Mouse (Mus musculus) gastrocnemius, postnatal 36 days (tissue): ENCODE data around the gene Med13l. TPM values are rescaled to one million over a fixed set of nuclear protein-coding genes. Genes with fewer than 3 reads are reported as not detected.
A peak's percentile ranks its signal among the peaks of the same experiment; 100 is the strongest.

ENCODE experiments used
- DNase-seq, 2 experiments: peaks; one replicate each; pipeline ENCODE4 v3.0.0; 2022
- intact Hi-C: fragments of 180-260 bp; cut with DNase I; formaldehyde crosslinking; loops from one replicate; pipeline ENCODE4 v1.15.1; 2025
- total RNA-seq, 2 experiments: library from RNA; stranded (reverse); gene quantifications; 2 replicates each; pipeline ENCODE4 v1.2.3; 2021

The Med13l gene
- total RNA-seq, 2 experiments from 2014 or later, result 20.4 to 22.4 TPM

DNA sequence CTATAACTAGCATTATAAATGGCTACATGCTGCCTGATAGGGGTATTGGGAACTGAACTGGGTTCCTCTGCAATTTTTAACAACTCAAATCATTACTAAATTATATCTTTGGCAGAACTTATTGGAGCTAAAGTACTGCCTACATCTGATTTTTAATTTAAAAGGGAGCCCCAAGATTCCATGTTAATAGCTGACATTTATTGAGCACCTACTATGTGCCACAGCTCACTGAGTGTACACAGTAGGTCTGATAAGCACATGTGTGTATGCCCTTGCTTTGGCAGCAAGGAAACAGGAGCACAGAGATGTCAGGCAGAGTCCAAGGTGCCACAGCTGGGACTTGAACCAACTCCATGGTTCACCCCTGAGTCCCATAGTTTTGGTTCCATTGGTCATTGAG is 7.2 kb upstream of the Med13l start:
- no peak for DNase-seq
- intact Hi-C loops, result no loop called here

DNA sequence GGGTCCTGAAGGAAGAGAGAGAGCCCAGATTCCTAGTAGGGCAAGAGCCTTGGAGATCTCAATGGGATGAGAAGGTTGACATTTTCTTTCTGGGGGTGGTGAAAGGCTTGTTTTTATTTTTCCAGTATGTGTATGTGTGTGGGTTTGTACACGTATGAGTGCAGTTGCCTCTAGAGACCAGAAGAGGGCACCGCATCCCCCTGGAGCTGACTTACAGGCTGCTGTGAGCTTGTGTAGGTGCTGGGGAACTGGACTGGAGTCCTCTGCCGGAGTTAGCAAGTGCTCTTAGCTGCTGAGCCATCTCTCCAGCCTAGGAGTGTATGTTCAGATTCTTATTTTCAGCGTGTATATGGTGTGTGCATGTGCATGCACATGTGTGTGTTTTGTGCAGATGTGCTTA is 5.2 kb upstream of the Med13l start:
- DNase-seq, result no peak
- intact Hi-C loops, result loop anchor here (5.0 kb wide), 1 partner anchor 93 kb away; no protein-coding TSS in a partner anchor

DNA sequence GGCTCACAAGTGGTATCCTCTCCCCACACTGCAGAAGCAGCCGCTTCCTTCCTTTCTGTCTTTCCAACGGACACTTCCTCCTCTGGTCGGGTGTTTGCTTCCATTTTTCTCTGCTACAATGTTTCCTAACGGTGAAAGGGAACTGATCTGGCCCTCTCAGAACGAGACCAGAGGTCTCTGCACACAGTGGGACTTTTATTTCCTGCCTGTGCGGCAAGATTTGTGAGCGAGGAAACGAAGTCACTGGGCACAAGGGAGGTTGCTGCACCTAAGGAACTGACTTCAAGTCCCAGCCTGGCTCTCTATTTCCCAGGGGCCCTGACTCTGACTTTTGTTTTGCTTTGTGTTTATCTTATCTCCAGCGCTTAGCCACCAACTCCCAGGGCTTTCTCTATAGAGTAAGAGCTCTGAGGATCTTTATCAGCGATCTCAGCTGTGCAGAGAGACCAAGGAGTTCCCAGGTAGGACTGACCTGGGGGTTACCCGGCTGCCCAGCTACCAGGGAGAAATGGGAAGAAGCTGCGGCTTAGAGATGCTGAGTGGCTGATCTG is 4.0 kb upstream of the Med13l start:
- DNase-seq, result no peak
- intact Hi-C loops, result loop anchor here (2.0 to 5.0 kb wide), 2 partner anchors 94 to 226 kb away; no protein-coding TSS in a partner anchor

DNA sequence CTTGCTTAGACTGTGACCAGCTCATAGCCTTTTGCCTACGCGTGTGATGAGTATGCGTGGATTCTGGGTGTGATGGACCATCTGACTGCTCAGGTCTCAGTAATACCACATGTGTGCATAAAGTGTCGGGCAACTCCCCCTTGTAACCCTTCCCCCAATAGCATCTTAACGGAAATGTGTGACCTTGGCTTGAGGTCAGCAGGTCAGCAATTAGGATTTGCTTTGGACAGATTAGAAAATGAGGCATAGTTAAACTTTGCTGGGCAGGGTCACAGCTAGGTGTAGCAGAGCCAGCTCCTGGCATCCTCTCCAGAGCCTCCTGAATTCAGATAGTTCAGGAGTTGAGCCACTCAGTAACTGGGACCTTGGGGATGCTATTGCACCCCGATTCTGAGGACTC is 1.6 kb upstream of the Med13l start:
- no peak for DNase-seq
- intact Hi-C loops, result loop anchor here (2.0 to 5.0 kb wide), 2 partner anchors 97 to 178 kb away; no protein-coding TSS in a partner anchor

DNA sequence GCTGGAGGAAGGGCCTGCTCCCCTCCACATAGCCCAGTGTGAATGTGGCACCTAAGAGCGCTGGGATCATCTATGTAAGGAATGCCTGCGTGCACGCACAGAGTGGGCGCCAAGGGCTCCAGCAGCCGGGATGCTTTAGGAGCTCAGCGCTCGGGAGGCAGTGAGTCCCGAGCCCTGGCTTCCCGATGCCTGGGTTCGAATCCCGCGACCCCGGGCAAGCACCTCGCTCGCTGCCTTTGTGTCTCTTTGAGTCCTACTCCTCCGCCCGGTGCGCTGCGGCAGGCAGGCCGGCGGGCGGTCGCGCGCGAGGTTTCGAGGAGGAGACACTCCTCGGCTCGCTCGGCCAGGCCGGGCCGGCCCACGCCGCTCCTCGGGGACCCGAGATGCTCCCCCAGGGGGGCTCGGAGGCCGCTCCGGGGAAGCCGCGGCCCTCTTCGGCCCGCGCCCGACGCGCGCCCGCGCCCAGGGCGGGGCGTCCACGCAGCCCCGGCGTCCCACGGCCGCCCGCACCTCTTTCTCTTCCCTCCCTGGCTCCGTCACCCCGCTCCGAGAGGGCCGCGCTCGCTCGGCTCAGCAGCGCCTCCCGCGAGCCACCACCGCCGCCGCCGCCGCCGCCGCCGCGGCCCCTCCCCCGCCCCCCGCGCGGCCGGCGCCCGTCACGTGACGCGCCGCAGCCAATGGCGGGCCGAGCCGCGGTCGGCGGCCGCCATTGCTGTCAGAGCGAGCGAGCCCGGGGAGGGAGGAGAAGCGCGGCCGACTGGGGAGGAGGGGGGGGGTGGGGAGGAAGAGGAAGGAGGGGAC is 695 bp upstream of the Med13l start:
- intact Hi-C loops, result loop anchor here (2.0 to 5.0 kb wide), 3 partner anchors 45 to 179 kb away; no protein-coding TSS in a partner anchor
- peak; percentile 77 to 79 for DNase-seq

DNA sequence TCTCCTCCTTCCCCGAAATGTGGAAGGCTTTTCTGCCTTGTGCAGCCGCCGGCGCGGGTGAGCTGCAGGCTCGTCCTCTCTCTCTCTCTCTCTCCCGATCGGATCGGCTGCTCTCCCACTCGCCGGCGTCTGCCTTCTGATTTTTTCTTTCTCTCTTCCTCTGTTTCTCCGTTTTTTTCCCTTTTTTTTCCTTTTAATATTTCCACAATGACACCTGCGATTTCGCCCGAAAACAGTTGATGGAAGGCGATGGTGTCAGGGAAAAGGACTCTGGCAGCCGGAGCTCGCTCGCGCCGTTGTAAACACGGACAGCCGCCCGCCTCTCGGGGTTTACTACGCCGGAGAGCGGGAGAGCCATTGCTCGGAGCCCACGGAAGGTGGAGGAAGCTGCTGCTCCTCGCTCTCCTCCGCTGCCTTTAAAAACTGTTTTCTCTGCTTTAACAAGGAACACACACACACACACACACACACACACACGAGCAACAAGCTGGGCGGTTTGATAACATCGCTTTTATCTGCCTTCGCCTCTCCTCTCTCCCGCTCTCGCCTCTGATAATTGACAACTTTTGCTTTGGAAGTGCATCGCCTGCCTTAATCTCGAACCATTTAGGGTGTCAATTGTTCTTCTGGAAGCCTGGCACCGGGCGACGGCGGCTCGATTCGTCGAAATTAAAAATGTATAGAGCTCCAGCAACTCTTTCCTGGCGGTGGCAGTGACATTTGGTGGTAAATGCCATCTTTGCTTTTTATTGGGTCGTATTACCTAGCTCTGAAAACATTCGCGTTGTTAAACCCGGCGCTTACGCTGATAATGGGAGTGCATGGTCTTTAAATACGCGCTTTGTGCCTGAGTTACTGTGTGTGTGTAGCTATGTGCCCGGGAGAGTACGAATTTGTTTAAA is 858 bp downstream of the Med13l start:
- intact Hi-C loops, result loop anchor here (2.0 kb wide), 1 partner anchor 47 kb away; no protein-coding TSS in a partner anchor
- DNase-seq, result peak in 1 of 2 experiments; percentile 46

DNA sequence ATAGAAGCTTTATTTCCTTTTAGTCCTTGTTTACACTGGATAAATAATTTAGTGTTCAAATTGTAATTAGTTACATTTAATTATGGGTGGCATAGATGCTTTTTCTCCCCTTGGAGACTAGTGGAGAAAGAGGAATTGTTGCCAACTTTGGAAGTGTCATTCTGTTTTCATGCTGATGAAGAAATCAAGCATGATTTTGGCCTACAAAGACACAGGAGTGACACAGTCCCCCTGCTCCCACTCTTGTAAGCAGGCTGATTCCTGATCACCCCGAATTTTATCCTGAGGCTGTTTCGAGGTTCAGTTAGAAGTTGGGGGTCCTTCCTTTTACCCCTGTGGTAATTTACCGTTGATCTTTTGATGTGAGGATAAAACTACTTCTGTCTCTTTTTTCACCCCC is 1.7 kb downstream of the Med13l start:
- no peak for DNase-seq
- intact Hi-C loops, result no loop called here

DNA sequence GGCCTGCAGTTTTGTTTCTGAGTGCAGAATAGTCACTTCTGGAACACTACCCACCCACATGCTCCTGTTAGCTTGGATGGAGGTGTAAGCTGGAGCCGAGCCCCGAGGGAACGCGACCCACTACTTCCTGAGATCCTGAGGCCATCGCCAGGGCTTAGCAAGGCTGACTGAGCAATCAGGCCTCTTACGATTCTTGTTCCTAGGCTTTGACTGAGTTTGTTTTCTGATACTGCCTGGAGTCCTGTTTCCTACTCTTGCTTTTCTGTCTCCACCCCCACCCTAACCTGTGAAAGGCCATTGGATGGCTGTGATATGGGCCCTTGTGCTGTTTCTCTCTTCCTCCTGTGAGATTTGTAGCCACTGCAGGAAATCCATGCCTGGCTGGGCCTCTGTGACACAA is 3.1 kb downstream of the Med13l start:
- intact Hi-C loops, result no loop called here

DNA sequence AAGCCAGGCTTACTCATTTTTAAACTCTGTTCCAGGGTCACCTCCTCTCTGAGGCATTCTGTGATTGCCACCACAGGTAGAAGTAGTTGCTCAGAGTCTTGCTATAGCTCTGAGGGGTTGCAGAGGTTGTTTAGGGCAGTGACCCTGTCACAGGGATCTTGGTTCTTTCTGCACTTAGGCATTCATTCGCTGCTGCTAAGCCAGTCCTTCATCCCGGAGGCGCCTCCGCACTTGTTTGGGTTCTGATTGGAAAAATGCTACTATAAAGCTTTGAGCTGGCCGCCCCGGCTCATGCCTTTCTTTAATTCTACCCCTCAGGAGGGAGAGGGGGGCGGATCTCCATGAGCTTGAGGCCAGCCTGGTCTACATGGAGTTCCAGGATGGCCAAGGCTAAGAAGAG is 6.9 kb downstream of the Med13l start:
- intact Hi-C loops, result no loop called here
- no peak for DNase-seq

More for the DNA sequence above, 3.1 kb downstream of the Med13l start:
- DNase-seq, result no peak

DNA sequence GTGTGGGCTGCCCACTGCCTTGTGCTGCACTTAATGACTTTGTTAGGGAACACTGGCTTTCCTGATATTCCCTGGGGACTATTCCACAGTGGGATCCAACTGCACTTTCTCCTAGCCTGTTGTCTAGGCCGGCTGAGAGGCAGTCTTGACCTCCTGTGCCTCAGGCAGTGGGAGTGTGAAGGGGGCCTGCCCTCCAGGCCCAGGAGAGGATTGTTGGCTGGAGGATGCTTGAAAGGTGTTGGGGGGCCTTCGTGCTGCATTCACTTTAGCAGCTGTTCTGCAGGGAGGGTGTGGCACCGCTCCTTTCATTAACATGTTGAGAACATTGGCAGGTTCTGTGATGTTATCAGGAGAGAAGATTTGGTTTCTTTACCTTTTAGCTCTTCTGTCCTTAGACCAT is 8.5 kb downstream of the Med13l start:
- no peak for DNase-seq
- intact Hi-C loops, result no loop called here

DNA sequence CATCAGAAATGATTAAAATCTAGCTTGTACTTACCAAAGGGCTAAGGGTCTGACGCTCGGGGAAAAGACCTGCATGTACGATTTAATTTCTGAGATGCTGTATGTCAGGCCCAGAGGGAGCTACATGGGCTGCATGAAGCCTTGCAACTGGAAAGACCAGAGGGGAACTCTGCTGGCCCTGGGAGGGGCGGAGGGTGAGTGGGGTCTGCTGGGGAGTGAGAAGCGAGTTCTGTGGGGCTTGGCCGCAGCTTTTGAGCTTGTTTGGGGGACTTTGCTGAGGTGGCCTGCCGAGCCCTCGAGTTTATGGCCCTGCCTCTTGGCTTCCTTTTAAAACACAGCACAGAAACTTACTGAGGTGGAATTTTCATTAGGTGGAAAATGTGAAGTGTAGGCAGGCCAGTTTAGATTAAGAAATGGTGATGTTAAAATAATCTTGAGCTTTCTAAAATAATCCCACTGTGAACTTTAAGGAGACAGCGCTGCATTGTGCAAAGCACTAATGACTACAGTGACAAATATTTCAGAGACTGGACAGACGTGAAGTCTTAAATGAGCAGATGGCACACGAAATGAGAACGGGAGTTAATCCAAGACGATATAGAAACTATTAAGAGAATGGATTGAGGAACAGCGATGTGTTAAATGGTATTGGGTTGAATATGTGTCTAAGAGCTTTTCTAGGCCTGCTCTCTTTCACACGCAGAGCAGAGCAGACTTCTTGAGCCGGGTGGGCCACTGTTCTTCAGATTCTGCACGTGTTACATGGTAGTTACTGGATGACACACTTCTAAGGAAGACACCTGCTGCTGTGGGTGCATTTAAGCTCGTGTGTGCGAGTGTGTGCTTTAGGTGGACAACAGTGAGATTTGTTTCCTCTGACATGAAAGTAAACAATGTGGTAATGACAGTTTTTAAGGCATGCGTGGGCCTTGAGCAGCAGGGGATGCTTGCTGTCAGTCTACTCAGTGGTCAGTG is 9.4 kb downstream of the Med13l start:
- DNase-seq, result no peak
- intact Hi-C loops, result no loop called here

DNA sequence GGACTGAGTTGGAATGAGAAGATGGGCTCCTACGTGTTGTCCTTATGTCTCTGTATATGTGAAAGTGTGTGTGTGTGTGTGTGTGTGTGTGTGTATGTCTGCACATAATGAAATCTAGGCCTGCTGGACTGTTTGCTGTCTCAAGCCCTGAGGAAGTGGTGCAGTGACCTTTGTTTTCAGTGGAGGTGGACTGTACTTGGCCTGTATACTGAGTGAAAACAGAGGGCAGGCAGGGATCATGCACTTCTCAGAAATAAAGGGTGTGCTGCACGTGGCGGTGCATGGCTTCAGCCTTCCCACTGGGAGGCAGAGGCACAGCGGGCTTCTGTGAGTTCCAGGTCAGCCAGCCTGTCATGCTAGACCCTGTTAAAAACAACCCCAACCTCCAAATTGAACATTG is 11.0 kb downstream of the Med13l start:
- no peak for DNase-seq
- intact Hi-C loops, result no loop called here

DNA sequence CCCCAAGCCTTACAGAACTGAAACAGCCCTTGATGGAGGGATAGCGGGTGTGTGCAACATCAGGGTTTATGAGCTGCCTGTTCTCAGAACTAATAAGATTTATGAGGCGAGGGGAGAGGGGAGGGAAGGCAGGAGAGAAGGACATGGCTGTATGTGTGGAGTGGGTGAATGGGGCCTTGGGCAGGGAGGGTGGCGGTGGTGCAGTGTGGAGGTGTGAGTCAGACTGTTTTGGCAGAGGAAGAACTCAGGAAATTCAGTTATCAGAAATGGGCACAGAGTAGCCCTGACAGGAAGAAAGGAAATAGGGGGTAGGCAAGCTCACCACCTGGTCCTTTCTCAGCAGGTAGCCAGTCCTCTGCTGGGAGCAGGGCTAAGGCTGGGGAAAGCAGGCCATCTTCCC is 13.8 kb downstream of the Med13l start:
- intact Hi-C loops, result no loop called here
- no peak for DNase-seq

DNA sequence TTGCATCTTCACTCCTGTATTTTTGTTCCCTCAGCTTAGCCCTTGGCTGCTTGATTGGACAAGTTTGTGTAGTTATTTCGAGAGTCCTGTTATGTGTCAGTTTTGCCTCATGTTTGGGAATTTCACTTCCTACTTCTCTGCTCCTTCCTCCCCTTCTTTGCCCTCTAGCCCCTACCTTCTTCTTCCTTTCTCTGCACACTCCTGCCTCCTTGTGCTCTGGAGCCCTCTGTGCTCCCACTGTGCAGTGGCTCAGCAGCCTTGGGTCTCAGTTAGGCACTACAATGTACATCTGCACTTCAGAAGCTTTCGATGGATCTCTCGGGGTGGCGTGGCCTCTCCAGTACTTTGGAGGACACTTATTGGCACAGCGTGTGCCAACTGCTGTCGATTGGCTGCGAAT is 14.5 kb downstream of the Med13l start:
- intact Hi-C loops, result no loop called here
- no peak for DNase-seq

DNA sequence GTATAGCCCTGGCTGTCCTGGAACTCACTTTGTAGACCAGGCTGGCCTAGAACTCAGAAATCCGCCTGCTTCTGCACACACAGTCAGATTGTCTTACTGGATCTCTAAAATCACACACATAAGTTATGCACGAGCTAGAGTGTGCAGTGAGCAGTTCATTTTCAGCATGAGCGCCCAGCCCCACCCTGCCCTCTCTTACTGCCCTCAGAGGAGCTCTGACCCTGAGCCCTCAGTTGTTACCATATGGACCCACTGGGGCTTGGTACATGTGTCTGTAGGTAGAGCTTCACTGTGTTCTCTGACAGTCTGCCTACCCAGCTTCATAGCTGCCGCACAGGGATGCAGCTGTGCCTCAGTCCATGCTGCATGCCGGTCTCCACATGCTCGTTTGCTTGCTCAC is 15.4 kb downstream of the Med13l start:
- no peak for DNase-seq
- intact Hi-C loops, result no loop called here

DNA sequence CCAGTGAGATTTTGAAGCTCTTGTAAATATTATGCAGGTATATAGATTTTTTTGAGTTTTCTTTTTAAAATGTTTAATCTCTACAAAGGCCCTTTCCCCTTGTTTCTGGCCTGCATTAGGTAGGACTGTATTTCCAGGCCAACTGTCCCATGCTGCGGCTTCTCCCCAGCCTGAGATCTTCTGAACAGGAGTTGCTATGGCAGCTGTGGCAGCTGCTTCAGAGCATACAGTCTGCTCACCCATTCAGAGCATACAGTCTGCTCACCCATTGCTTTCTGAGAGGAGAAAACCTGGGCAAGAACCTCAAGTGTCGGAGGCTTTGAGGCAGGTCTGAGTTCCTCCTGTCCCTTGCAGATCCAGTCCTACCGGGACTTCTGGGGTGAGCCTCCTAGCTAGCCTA is 16.3 kb downstream of the Med13l start:
- intact Hi-C loops, result no loop called here
- DNase-seq, result no peak

DNA sequence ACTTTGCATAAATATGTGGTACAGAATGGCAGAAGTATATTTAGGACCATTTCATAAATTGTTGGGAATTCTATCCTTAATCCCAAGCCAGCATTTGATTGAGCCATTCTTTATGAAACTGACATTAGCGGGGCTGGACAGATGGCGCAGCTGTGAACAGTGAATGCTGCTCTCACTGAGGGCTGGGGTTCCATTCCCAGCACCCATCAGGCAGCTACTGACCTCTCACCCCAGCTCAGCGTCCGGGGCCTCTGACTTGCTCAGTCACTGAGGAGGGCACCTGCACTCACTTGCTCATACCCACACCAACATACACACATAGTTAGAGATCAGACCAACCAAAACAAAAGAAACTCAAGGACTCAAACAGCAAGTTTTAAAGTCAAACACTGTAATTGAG is 24.9 kb downstream of the Med13l start:
- DNase-seq, result no peak
- intact Hi-C loops, result no loop called here

DNA sequence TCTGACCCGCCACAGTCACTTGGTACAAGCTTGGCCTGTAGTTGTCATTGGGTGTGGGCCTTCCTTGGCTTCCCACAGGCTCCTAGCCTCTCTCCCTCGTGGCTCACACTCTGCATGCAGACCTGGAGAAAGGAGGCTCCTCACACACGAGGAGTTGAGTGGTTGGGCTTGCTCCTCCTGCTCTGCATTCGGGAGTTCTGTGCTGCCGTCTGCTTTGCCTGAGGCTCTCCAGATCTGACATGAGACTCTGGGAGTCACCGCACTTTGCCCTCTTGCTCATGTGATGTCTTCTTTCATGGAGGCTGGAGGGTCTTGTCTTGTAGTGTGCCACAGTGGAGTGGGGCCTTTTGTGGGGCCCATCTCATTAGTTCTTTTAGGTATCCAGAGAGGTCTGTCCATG is 26.1 kb downstream of the Med13l start:
- no peak for DNase-seq

DNA sequence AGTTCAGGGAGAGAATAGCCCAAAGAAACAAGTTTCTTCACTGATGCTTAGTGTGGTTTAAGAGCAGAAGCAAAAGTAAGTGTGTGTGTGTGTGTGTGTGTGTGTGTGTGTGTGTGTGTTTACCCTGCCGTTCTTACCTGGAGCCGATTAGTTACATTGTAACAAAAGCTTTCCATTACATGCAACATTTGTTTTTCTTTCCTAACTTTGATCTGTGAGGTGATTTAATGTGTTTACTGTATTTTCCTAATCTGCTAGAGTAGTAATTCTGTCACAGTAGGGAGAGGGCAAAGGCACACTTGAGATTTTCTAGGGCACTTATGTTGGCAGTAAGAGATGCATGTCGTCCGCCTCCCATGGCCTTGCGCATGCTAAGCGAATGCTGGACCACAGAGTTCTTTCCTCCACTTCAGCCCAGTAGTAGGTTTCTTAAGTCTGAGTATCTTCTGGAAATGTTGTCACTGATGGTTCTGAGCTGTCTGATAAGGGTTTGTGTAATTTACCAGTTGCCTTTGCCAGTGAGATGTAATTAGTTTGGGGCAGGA is 28.0 kb downstream of the Med13l start:
- intact Hi-C loops, result no loop called here
- no peak for DNase-seq

More for the DNA sequence above, 26.1 kb downstream of the Med13l start:
- intact Hi-C loops, result no loop called here
